Mouse (Mus musculus): ENCODE data around the gene Prrx1.

GRCm38 (mm10) chr1:163319669-163320571 lies 6.4 kb upstream of the Prrx1 start:
- TF ChIP-seq MAFK (IDR thresholded peaks at IDR 0.05; ENCODE audit: insufficient read depth, low read depth, low read length): no peak
- no peak for TF ChIP-seq ZNF384 (IDR thresholded peaks at IDR 0.05; ENCODE audit: low read depth, low read length)
- no peak for TF ChIP-seq CHD2 (IDR thresholded peaks at IDR 0.05; ENCODE audit: low read depth, low read length)
- TF ChIP-seq HCFC1 (IDR thresholded peaks at IDR 0.05; ENCODE audit: borderline replicate concordance, insufficient read depth, low read length): no peak
- TF ChIP-seq ZC3H11A (IDR thresholded peaks at IDR 0.05; ENCODE audit: borderline replicate concordance, low read depth, low read length): no peak

Data from ES-E14 (cell line).